Mouse (Mus musculus) gastrocnemius, adult 2 months (tissue): ENCODE data around the gene Ndufa6. TPM values are rescaled to one million over a fixed set of nuclear protein-coding genes. Genes with fewer than 3 reads are reported as not detected.
"Not testable (repeated sequence)": the region's sequence is repeated elsewhere in the genome, so short reads cannot be mapped to it uniquely, and the experiment has no call there.

Experiments
- DNase-seq: peaks from one replicate; pipeline ENCODE4 v3.0.0; 2022
- H3K27ac ChIP-seq: fragments of 200-600 bp; 2 replicates; pipeline ENCODE4 v1.8.1; 2022; ENCODE audit warnings: mild to moderate bottlenecking
- H3K4me3 ChIP-seq: fragments of 200-600 bp; 2 replicates; pipeline ENCODE4 v1.8.1; 2022; ENCODE audit warnings: mild to moderate bottlenecking, moderate library complexity
- CTCF ChIP-seq: fragments of 200-600 bp; IDR thresholded peaks from 2 replicates; pipeline ENCODE4 v1.8.1; 2022; ENCODE audit warnings: antibody characterized with exemption, mild to moderate bottlenecking, moderate library complexity
- intact Hi-C: fragments of 180-260 bp; cut with DNase I; formaldehyde crosslinking; loops from one replicate; pipeline ENCODE4 v1.15.1; 2025
- total RNA-seq, 2 experiments: library from RNA; stranded (reverse); gene quantifications; 2 replicates each; pipeline ENCODE4 v1.2.3; 2021

Ndufa6 gene
- total RNA-seq, 2 experiments from 2014 or later = 464 to 595 TPM

DNA sequence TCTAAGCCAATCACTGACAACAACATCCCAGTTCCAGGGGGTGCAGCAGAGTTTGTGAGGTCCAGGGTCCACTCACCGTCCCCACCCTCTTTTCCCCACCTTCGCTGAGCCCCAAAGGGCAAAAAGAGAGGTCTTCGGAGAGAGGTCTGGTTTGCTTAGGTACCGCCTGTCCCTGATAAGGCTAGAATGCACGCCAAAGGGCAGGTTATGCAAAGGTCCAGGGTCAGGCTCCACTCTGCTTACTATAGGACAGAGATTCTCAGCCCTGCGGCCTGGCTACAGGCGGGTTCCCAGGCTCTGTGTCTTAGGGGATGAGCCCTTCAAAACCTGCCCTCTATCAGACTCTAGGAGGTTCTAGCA, 25.4 kb upstream of the Ndufa6 start:
- DNase-seq = peak; percentile 35
- H3K4me3 ChIP-seq = peak overlapping the region; percentile 88
- intact Hi-C loops = no loop called here
- no peak for TF ChIP-seq CTCF
- H3K27ac ChIP-seq = peak overlapping the region; percentile 96

DNA sequence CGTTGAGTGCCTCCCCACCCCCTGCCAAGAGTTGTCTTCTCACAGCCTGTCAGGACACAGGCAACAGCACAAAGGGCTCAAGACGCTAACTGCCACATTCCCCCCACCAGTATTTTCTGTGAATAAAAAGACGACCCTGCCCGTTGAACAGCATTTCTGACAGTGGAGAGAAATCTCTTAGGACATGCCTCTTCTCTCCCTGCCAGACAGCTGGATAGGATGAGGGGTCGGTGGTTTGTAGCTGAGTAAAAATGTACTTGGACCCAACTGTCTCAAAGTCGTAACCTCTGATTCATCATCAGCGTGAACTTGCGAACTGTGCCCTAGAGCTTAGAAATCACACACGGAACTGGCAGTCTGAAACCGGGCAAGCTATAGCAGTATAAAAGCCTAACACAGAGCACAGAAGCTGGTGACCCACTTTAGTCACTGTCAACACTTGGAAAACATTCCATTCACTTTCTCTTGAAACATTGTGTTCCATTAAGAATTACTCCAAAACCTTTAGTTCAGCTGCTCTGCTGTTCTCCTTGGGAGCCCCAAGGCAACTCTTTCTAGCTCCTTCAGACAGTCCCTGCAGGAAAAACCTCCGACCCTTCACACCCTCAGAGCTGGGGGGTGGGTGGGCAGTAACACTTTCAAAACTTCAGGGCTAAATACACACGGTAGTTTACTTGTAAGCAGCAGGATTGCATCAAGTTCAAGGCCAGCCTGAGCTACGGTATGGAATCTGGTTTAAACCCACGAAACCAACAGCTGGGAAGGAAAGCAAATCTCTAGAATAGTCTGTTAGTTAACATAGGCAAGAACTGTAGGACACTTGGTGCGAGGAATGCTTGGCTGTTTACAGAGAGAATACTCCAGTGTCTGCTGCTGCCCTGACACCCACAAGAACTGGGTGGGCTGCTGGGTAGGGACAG, 24.4 kb upstream of the Ndufa6 start:
- intact Hi-C loops = no loop called here
- no peak for TF ChIP-seq CTCF
- Histone ChIP-seq H3K27ac (peak overlapping the region; percentile 96), H3K4me3 (peak overlapping the region; percentile 88)
- DNase-seq = no peak

DNA sequence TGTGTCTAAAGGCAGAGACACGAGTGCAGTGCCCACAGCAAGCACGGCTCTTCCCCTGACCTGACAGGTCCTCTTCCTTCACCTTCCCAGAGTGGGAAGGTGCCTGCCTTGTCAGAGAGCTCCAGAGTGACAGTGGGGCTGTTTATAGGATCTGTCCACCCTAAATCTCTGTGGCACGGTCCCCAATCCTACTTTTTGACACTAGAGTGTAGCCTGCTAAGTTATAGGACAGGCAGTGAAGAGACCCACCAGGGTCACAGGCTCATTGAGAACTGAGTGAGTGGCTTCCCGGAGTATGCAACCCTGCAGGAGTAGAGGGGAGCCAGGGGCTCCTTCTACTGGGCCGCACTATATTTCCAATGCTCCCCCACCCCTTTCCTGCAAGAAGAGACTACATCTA, 23.6 kb upstream of the Ndufa6 start:
- intact Hi-C loops = no loop called here
- H3K27ac ChIP-seq = peak overlapping the region; percentile 96

DNA sequence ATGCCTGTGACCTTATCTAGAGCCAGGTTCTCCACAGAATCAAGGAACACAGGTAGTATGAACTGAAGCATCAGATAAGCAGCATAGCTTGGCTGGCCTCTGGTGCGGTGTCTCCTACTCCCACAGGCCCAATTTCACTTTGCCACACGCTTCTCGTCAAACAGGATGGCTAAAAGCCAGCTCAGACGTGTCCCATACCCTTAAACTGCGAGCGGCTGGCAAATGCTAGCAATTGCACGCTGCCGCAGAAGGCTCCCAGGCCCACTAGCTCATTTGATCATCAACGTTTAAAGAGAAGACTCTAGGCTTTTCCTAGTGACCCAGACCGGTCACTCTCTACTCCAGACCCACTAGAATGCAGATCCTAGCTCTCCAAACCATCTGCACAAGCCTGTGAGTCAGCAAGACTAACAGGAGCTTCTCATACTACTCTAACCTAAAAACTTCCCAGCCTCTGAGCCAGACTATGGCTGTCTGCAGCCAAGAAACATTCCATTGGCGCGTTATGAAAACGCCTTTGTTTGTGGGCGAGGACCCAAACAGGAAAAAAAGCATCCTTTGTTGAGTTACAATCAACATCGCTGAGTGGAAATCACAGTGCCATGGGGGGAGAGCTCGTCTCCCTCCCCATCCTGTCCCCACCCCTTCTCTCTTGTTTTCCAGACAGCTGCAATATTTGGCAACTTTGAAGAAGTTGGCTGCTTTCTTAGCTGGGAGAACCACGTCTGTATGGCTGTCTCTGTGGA, 22.4 kb upstream of the Ndufa6 start:
- H3K27ac ChIP-seq = peak overlapping the region; percentile 96

More for the DNA sequence above, 23.6 kb upstream of the Ndufa6 start:
- peak overlapping the region; percentile 88 for H3K4me3 ChIP-seq
- no peak for DNase-seq
- TF ChIP-seq CTCF = no peak

DNA sequence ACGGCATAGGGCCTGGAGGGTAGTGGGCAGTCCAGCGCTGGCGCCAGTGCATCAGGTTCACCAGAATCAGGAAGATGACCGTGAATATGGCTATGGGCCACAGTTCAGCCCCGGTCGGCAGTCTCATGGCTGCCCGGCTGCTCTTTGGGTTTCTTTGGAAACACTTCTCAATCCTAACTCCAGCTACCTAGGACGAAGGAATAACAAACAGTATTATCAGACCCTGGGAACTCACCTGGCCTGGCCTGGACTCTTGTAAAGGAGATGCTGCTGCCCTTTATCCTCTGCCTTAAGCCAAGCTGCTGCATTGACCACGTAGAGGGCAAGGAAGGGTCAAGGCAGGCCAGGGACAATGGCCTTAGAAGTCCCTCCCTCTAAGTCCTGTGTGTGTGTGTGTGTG, 21.7 kb upstream of the Ndufa6 start:
- TF ChIP-seq CTCF = no peak
- DNase-seq = no peak
- Histone ChIP-seq H3K4me3 (peak overlapping the region; percentile 55), H3K27ac (peak overlapping the region; percentile 96)
- intact Hi-C loops = no loop called here

More for the DNA sequence above, 22.4 kb upstream of the Ndufa6 start:
- peak overlapping the region; percentile 88 for H3K4me3 ChIP-seq
- peak; percentile 75 for DNase-seq
- intact Hi-C loops = no loop called here
- TF ChIP-seq CTCF = no peak

DNA sequence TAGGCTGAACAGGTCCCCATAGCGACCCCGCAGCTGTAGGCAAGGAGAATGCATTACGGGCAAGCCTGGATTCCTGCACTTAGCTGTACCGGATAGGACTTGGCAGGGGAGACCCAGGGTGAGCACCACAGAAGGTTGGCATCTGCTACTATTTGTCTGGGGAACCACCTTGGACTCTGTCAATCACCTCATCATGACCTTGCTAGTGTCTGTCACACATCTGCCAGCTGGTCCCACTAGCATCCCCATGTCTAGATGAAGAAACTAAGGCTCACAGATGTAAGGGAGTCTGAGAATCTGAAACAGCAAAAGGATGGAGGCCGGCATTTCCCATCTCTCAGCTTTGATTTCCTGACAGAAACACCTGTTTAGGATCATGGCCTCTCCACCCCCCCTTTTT, 20.3 kb upstream of the Ndufa6 start:
- Histone ChIP-seq H3K27ac (peak overlapping the region; percentile 24; the same call in 1 of the 2 replicates), H3K4me3 (no peak overlapping the region)
- intact Hi-C loops = no loop called here
- TF ChIP-seq CTCF = no peak
- no peak for DNase-seq

DNA sequence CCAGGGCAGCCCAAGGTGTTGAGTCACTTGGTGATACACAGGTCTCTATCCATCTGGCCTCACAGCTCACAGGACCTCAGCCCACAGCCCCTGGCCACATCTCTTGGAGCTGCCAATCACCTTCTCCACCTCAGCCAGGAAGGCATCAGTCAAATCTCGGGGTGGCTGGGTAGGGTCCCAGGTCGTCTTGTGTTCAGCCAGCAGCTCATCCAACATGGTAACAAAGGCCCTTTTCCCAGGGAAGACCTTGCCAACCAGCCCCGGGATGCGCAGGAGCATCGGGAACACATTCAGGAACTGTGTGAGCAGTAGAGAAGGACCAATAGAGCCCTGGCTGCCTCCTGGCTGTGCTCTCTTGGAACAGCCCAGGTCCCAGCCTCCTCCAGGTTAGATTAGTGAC, 18.9 kb upstream of the Ndufa6 start:
- Histone ChIP-seq H3K4me3 (no peak overlapping the region), H3K27ac (no peak overlapping the region)
- no peak for TF ChIP-seq CTCF
- DNase-seq = no peak
- intact Hi-C loops = no loop called here

DNA sequence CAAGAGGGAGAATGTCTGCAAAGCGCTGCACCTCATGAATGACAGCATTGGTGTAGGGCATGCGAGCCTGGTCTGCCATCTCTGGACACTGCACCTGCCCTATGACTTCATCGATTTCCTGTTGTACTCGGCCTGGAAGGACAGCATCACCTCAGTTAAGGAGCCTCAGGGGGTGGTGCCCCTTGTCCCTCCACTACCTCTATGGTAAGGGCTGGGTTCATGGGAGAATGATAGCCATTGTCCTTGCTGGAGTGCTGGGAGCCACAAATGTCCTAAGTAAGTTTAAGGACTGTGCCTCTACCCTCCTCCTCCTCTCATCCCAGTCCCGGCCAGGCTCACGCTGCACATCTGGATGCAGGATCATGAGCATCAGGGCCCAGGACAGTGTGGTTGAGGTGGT, 18.3 kb upstream of the Ndufa6 start:
- H3K27ac ChIP-seq = no peak overlapping the region
- intact Hi-C loops = no loop called here
- no peak overlapping the region for H3K4me3 ChIP-seq
- TF ChIP-seq CTCF = no peak
- DNase-seq = no peak

DNA sequence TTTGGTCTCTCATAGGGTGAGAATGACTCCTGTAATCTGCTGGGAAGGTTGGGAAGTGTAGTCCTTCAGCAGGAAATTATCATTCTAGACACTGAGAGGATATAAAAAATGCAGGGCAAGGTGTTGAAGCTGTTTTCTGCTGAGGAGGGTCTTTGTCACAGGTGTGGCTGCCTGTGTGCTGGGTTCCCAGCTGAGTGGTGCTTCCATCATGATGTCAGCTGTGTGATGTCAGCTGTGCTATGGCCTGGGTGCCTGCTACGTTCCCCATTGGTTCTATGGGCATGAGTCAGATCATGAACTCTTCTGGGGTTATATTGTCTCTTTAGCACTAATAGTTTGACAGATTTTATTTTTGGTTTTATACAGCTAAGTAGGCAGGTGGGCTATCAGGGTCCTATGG, 14.7 kb upstream of the Ndufa6 start:
- intact Hi-C loops = no loop called here
- no peak for DNase-seq
- no peak overlapping the region for H3K27ac ChIP-seq
- TF ChIP-seq CTCF = no peak
- no peak overlapping the region for H3K4me3 ChIP-seq

DNA sequence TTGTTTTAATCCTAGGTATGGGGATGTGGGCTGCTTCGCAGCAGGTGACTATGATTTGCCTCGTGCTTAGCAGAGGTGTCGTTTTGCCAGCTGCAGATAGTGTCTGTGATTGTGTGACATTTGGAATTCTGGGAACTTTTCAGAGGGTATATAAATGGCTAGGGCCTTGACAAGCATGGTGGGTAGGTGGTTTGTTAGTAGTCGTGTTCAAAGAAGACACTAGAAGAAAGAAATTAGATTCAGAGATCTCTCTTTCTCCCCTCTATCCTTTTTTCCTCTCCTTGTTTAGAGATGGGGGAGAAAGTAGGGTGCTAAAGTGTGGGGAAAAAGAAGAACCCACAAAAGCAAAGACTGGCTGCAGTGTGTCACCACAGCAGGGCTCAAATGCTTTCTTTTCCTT, 14.0 kb upstream of the Ndufa6 start:
- H3K27ac ChIP-seq = no peak overlapping the region
- no peak overlapping the region for H3K4me3 ChIP-seq
- TF ChIP-seq CTCF = no peak
- intact Hi-C loops = no loop called here
- DNase-seq = no peak

DNA sequence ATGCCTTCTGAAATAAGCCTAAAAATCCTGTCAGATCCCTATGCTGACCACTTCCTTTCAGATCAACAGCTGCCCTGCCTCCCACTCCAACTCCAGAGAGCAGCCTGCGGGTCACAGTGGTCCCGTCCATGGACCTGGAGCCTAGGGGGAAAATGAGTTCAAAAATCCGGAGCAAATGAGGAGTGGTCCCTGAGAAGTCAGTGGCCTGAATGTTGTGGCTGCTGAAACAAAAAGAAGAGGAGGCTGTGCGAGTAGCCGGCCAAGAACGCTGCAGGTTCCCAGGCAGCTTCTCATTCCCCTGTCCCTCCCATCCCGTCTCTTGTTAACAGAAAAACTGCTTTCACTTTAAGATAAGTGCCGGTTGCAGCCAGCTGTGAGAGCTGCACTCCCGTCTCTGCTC, 10.4 kb upstream of the Ndufa6 start:
- intact Hi-C loops, DNase-seq: not testable (repeated sequence)
- Histone ChIP-seq H3K4me3 (peak overlapping the region; percentile 58), H3K27ac (peak overlapping the region; percentile 68)

DNA sequence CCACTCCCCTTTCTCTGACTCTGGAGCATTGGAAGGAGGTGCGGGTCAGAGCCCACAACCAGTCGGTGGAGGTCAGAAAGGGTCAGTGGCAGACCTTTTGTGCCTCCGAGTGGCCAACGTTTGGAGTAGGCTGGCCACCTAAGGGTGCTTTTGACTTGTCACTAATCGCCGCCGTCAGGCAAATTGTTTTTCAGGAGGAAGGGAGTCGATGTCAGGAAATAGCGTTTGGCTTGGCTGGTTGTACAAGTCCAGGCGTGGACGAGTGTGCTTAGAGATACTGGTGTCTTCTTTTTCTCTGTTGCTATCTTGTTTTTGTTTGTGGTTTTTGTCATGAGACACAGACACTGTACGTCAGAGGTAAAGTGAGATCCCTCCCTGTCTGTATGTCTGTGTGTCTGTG, 9.7 kb upstream of the Ndufa6 start:
- not testable (repeated sequence) for H3K4me3 ChIP-seq

DNA sequence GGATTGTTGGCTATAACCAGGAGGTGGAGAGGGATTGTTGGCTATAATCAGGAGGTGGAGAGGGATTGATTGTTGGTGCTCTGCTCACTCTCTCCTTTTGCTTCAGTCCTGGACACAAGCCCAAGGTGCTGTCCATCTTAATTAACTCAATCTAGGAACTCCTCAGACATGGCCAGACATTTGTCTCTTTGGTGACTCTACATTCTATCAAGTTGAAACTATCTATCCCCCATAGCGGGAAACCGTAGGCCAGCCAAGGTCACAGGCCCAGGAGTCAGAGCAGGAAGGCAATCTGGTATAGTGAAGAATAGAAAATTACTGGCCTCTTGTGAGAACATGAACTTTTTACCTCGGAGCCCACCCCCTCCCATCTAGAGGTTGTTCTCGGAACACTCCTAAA, 8.1 kb upstream of the Ndufa6 start:
- Histone ChIP-seq H3K4me3 (no peak overlapping the region), H3K27ac (peak overlapping the region; percentile 94)
- DNase-seq = no peak
- intact Hi-C loops = no loop called here
- TF ChIP-seq CTCF = no peak

More for the DNA sequence above, 9.7 kb upstream of the Ndufa6 start:
- H3K27ac ChIP-seq, DNase-seq, intact Hi-C loops: not testable (repeated sequence)
